Comparison of ENCODE assay signal across 19 mouse cellular contexts in the genomic region with DNA sequence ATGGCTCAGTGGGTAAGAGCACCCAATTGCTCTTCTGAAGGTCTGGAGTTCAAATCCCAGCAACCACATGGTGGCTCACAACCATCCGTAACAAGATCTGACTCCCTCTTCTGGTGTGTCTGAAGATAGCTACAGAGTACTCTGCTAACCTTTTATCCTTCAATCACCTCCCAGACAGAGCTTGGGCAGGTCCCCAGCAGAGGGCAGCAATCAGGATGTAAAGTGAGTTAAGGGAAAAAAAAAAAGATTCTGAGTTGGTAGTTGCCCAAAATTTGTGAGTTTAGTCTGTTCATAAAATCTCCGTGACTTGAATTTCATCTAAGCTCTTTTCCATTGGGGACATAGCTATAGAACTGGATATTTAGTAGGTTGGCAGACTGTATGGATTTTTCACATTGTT. TPM values are rescaled to one million over a fixed set of nuclear protein-coding genes. Genes with fewer than 3 reads are reported as not detected.
DNase-seq lines count a peak whose midpoint lies in the region; ATAC-seq and TF ChIP-seq lines count a peak whose summit lies in the region.
"Not testable (repeated sequence)": the region's sequence is repeated elsewhere in the genome, so short reads cannot be mapped to it uniquely, and the experiment has no call there.
"Had no signal": no experiment of that assay in that cellular context is flagged by ENCODE, and none has a peak within 500 bp of the region (broad histone marks: within the 10 kb centered on the region; RNA-seq: fewer than 3 reads in every experiment).

No protein-coding gene starts in this region.

- H3K27ac ChIP-seq in embryonic facial prominence, embryonic 10.5 days (replicated peaks); heart, postnatal 0 days (ENCODE audit: low read depth): not testable (repeated sequence)

- H3K9ac ChIP-seq in heart, postnatal 0 days (replicated peaks; ENCODE audit: low read depth, low read length): not testable (repeated sequence)

- not testable (repeated sequence) for H3K4me3 ChIP-seq in E14TG2a.4 (replicated peaks; ENCODE audit: low read length); embryonic facial prominence, embryonic 10.5 days; heart, postnatal 0 days (ENCODE audit: low read depth, low read length)

- peak; percentile 58 for TF ChIP-seq CTCF in E14TG2a.4 (conservative IDR thresholded peaks at IDR 0.05; ENCODE audit: low read length)
- TF ChIP-seq CTCF in heart, postnatal 0 days (IDR thresholded peaks at IDR 0.05; ENCODE audit: low read depth): 0 out of 2 replicates have a peak, but pooled peaks have one; percentile 5

- DNase-seq in WW6 (ENCODE audit: low read depth, low spot score) (peak; percentile 29), liver (peak; percentile 19)
- DNase-seq in embryonic facial prominence, embryonic 10.5 days (ENCODE audit: low spot score): peak; percentile 20
- DNase-seq in heart, postnatal 0 days (ENCODE audit: low spot score): not testable (repeated sequence)
- peak; percentile 14 for DNase-seq in kidney, postnatal 10 days
- DNase-seq in retina, embryonic 14.5 days (ENCODE audit: low spot score): peak; percentile 42

- ATAC-seq in heart, postnatal 0 days (ENCODE audit: insufficient read depth, low read depth): not testable (repeated sequence)

- TF ChIP-seq EP300 in heart, postnatal 0 days (IDR thresholded peaks at IDR 0.05; ENCODE audit: low read depth): not testable (repeated sequence)

- not testable (repeated sequence) for H3K4me2 ChIP-seq in heart, postnatal 0 days (ENCODE audit: low read depth, low read length)

- peaks cover 18% of the 10 kb centered on the region for H3K4me1 ChIP-seq in E14TG2a.4 (replicated peaks; ENCODE audit: low read depth, low read length)
- H3K4me1 ChIP-seq in embryonic facial prominence, embryonic 10.5 days; heart, postnatal 0 days (ENCODE audit: control insufficient read depth, insufficient read depth): not testable (repeated sequence)

- 38% methylated on average over 2 of the region's 2 CpGs for WGBS in embryonic facial prominence, embryonic 10.5 days
- 66% methylated on average over 2 of the region's 2 CpGs for WGBS in heart, postnatal 0 days

- H3K27me3 ChIP-seq in E14TG2a.4 (ENCODE audit: insufficient read depth, low read length): peaks cover 12% of the 10 kb centered on the region
- not testable (repeated sequence) for H3K27me3 ChIP-seq in embryonic facial prominence, embryonic 10.5 days (replicated peaks; ENCODE audit: low read depth, poor library complexity, severe bottlenecking); heart, postnatal 0 days (ENCODE audit: control insufficient read depth, insufficient read depth, low read length)

- not testable (repeated sequence) for H3K36me3 ChIP-seq in E14TG2a.4 (ENCODE audit: insufficient read depth, low read length); embryonic facial prominence, embryonic 10.5 days (replicated peaks); heart, postnatal 0 days (replicated peaks; ENCODE audit: control insufficient read depth, insufficient read depth, low read length)

- not testable (repeated sequence) for H3K9me3 ChIP-seq in E14TG2a.4 (ENCODE audit: low read length); embryonic facial prominence, embryonic 10.5 days; heart, postnatal 0 days (replicated peaks; ENCODE audit: control insufficient read depth, low read length)

RNA-seq across cellular contexts. Expression of a gene that starts 13.1 kb away (rescaled TPM):
- polyA plus RNA-seq in embryonic facial prominence, embryonic 10.5 days (2016; fragmentation: Nextera tagmentation; extraction: Ambion mirVana): not detected in 2 replicates
- not detected in 2 replicates for total RNA-seq in heart, postnatal 0 days (2014; rRNA removed; ENCODE audit: low replicate concordance)
- not detected in 2 replicates for polyA plus RNA-seq in heart, postnatal 0 days (2015; fragmentation: Nextera tagmentation; extraction: Ambion mirVana)
- total RNA-seq: gastrocnemius, postnatal 25 days; layer of hippocampus, postnatal 10 days; left cerebral cortex, postnatal 10 days; megakaryocyte, adult 5-6 weeks had no signal
- polyA plus RNA-seq: forebrain, embryonic 12.5 days; hindbrain, embryonic 14.5 days; liver, embryonic 11.5 days; lung, embryonic 16.5 days; midbrain, embryonic 15.5 days had no signal

RNA-seq across cellular contexts. Expression of a gene that starts 19.4 kb away (rescaled TPM):
- polyA plus RNA-seq in embryonic facial prominence, embryonic 10.5 days (2016; fragmentation: Nextera tagmentation; extraction: Ambion mirVana): not detected in 2 replicates
- total RNA-seq in heart, postnatal 0 days (2014; rRNA removed; ENCODE audit: low replicate concordance): 1.6 and 4.4 TPM in 2 replicates
- polyA plus RNA-seq in heart, postnatal 0 days (2015; fragmentation: Nextera tagmentation; extraction: Ambion mirVana): 22.1 and 24.1 TPM in 2 replicates
- polyA plus RNA-seq: forebrain, embryonic 12.5 days; liver, embryonic 11.5 days; small intestine, adult 2 months had no signal

RNA-seq across cellular contexts. Expression of a gene that starts 53.9 kb away (rescaled TPM):
- polyA plus RNA-seq in embryonic facial prominence, embryonic 10.5 days (2016; fragmentation: Nextera tagmentation; extraction: Ambion mirVana): not detected in 2 replicates
- total RNA-seq in heart, postnatal 0 days (2014; rRNA removed; ENCODE audit: low replicate concordance): not detected in 2 replicates
- not detected in 2 replicates for polyA plus RNA-seq in heart, postnatal 0 days (2015; fragmentation: Nextera tagmentation; extraction: Ambion mirVana)
- total RNA-seq: adrenal gland, adult 8-10 months; gastrocnemius, postnatal 25 days; heart, postnatal 10 days; layer of hippocampus, postnatal 10 days; left cerebral cortex, postnatal 10 days; megakaryocyte, adult 5-6 weeks had no signal
- polyA plus RNA-seq: forebrain, embryonic 12.5 days; hindbrain, embryonic 14.5 days; liver, embryonic 11.5 days; lung, embryonic 16.5 days; midbrain, embryonic 15.5 days had no signal

Comparison
In these comparisons a context has a peak if more than half of its experiments do, and no peak if none do; other contexts are left out.
1. RNA of a gene that starts 19.4 kb away (polyA plus RNA-seq): 22.1 to 24.1 TPM in heart, postnatal 0 days; not detected in embryonic facial prominence, embryonic 10.5 days; every median in the first group is over 10 times any median in the second.